Mouse (Mus musculus): ENCODE measurements at regions not wholly inside any gene's neighbourhood (a gene's known extent, or its start where the extent isn't known, plus 50 kb on each side); places are given as distances from the start of the nearest gene placed in this dataset.

GRCm38 (mm10) chr16:52744720-52745119 is 290.8 kb upstream of the Alcam start:
- no peak for DNase-seq (ENCODE audit: low spot score)

- no peak for DNase-seq (ENCODE audit: low spot score)
These were observed 288.3 kb upstream of the Alcam start for GRCm38 (mm10) chr16:52742166-52742565.

- DNase-seq (ENCODE audit: low spot score): no peak
These were observed 272.4 kb upstream of the Alcam start for GRCm38 (mm10) chr16:52726120-52726844.

GRCm38 (mm10) chr16:52718231-52718932 is 264.5 kb upstream of the Alcam start:
- DNase-seq (ENCODE audit: low spot score): no peak

- DNase-seq (ENCODE audit: low spot score): no peak
These were observed 236.4 kb upstream of the Alcam start for GRCm38 (mm10) chr16:52690272-52690671.

- no peak for DNase-seq (ENCODE audit: low spot score)
These were observed 201.0 kb upstream of the Alcam start for GRCm38 (mm10) chr16:52654825-52655224.
